17 mouse cellular contexts compared by ENCODE assay signal in genomic region chr13:3725803-3726202, GRCm38 (mm10).
A peak's percentile ranks its signal among the peaks of the same experiment; 100 is the strongest.
DNase-seq lines count a peak whose midpoint lies in the region; ATAC-seq lines count a peak whose summit lies in the region.
"Had no signal": no experiment of that assay in that cellular context is flagged by ENCODE, and none has a peak within 500 bp of the region (broad histone marks: within the 10 kb centered on the region; RNA-seq: fewer than 3 reads in every experiment).

No protein-coding gene starts in this region.

- intact Hi-C loops in heart, postnatal 10 days (cut with DNase I) = no loop called here

- no peak for ATAC-seq in heart, embryonic 15.5 days (replicated peaks; ENCODE audit: insufficient number of reproducible peaks, insufficient read depth, low FRiP score, low read depth)
- no peak for ATAC-seq in limb, embryonic 15.5 days (ENCODE audit: insufficient number of reproducible peaks, low FRiP score, low TSS enrichment, low read depth)
- ATAC-seq in liver, embryonic 11.5 days (replicated peaks; ENCODE audit: low FRiP score) = no peak
- ATAC-seq in forebrain, embryonic 13.5 days = no peak
- ATAC-seq: CD4-positive, CD25-positive, alpha-beta regulatory T cell, adult 4 months; intestine, postnatal 0 days; Patski had no signal

- H3K9ac ChIP-seq in heart, embryonic 15.5 days = no peak overlapping the region
- no peak overlapping the region for H3K9ac ChIP-seq in limb, embryonic 15.5 days
- H3K9ac ChIP-seq in liver, embryonic 11.5 days (ENCODE audit: low read depth, low read length) = no peak overlapping the region
- H3K9ac ChIP-seq in forebrain, embryonic 13.5 days = no peak overlapping the region
- H3K9ac ChIP-seq: hindbrain, embryonic 13.5 days; lung, embryonic 14.5 days; midbrain, embryonic 12.5 days had no signal

- WGBS in heart, embryonic 15.5 days = 74% methylated on average over 3 of the region's 3 CpGs
- WGBS in limb, embryonic 15.5 days = 72% methylated on average over 3 of the region's 3 CpGs
- WGBS in liver, embryonic 11.5 days = 67% methylated on average over 3 of the region's 3 CpGs
- WGBS in forebrain, embryonic 13.5 days = 76% methylated on average over 3 of the region's 3 CpGs

- H3K4me1 ChIP-seq in heart, embryonic 15.5 days (replicated peaks) = peaks cover 12% of the 10 kb centered on the region; the same call in 1 of the 2 replicates
- peaks cover 16% of the 10 kb centered on the region; the same call in 1 of the 2 replicates for H3K4me1 ChIP-seq in brown adipose tissue, adult 24 weeks (ENCODE audit: control insufficient read depth, insufficient read depth, insufficient read length, low read length)
- H3K4me1 ChIP-seq in limb, embryonic 15.5 days = peaks cover 36% of the 10 kb centered on the region
- no peaks in the 10 kb centered on the region for H3K4me1 ChIP-seq in liver, embryonic 11.5 days (replicated peaks; ENCODE audit: control insufficient read depth, insufficient read depth, low read length)
- peaks cover 11% of the 10 kb centered on the region for H3K4me1 ChIP-seq in forebrain, embryonic 13.5 days

- H3K9me3 ChIP-seq in heart, embryonic 15.5 days (replicated peaks) = no peaks in the 10 kb centered on the region
- no peaks in the 10 kb centered on the region for H3K9me3 ChIP-seq in limb, embryonic 15.5 days
- no peaks in the 10 kb centered on the region for H3K9me3 ChIP-seq in liver, embryonic 11.5 days (ENCODE audit: control insufficient read depth, low read length)
- no peaks in the 10 kb centered on the region for H3K9me3 ChIP-seq in forebrain, embryonic 13.5 days (replicated peaks)
- H3K9me3 ChIP-seq: hindbrain, embryonic 13.5 days; midbrain, embryonic 12.5 days had no signal

- H3K27me3 ChIP-seq in heart, embryonic 15.5 days = no peaks in the 10 kb centered on the region
- no peaks in the 10 kb centered on the region for H3K27me3 ChIP-seq in limb, embryonic 15.5 days
- no peaks in the 10 kb centered on the region for H3K27me3 ChIP-seq in liver, embryonic 11.5 days (replicated peaks; ENCODE audit: control insufficient read depth, insufficient read depth, low read length)
- H3K27me3 ChIP-seq in forebrain, embryonic 13.5 days = no peaks in the 10 kb centered on the region
- H3K27me3 ChIP-seq: hindbrain, embryonic 13.5 days; midbrain, embryonic 12.5 days; Patski had no signal

- no peak overlapping the region for H3K4me3 ChIP-seq in heart, embryonic 15.5 days
- H3K4me3 ChIP-seq in brown adipose tissue, adult 24 weeks (ENCODE audit: insufficient read depth, low read depth, low read length) = no peak overlapping the region
- no peak overlapping the region for H3K4me3 ChIP-seq in limb, embryonic 15.5 days
- H3K4me3 ChIP-seq in liver, embryonic 11.5 days (ENCODE audit: low read depth, low read length) = no peak overlapping the region
- H3K4me3 ChIP-seq in forebrain, embryonic 13.5 days = no peak overlapping the region
- H3K4me3 ChIP-seq: hindbrain, embryonic 13.5 days; midbrain, embryonic 12.5 days had no signal

- no peak overlapping the region for H3K4me2 ChIP-seq in heart, embryonic 15.5 days
- H3K4me2 ChIP-seq in limb, embryonic 15.5 days = no peak overlapping the region
- no peak overlapping the region for H3K4me2 ChIP-seq in liver, embryonic 11.5 days
- no peak overlapping the region for H3K4me2 ChIP-seq in forebrain, embryonic 13.5 days
- H3K4me2 ChIP-seq: hindbrain, embryonic 13.5 days; lung, embryonic 14.5 days; midbrain, embryonic 12.5 days had no signal

- 0 out of 2 replicates have a peak overlapping the region, but pooled peaks have one; percentile 22 for H3K27ac ChIP-seq in heart, embryonic 15.5 days
- peak overlapping the region; percentile 11 for H3K27ac ChIP-seq in brown adipose tissue, adult 24 weeks (replicated peaks; ENCODE audit: low read depth, low read length)
- H3K27ac ChIP-seq in limb, embryonic 15.5 days = peak overlapping the region; percentile 59; the same call in 1 of the 2 replicates
- H3K27ac ChIP-seq in liver, embryonic 11.5 days (ENCODE audit: low read depth, low read length) = no peak overlapping the region
- H3K27ac ChIP-seq in forebrain, embryonic 13.5 days = no peak overlapping the region
- H3K27ac ChIP-seq: hindbrain, embryonic 13.5 days; midbrain, embryonic 12.5 days had no signal

- no peak for DNase-seq in heart, postnatal 10 days
- peak; percentile 25 for DNase-seq in A20 (ENCODE audit: low read depth, low spot score)
- DNase-seq in liver, embryonic 11.5 days (ENCODE audit: low spot score) = no peak
- DNase-seq in frontal cortex, postnatal 10 days (ENCODE audit: low spot score in 2 of 2) = no peak
- DNase-seq: cerebellum, adult 18-20 months; kidney, postnatal 36 days; lung, embryonic 14.5 days; thymus, postnatal 36 days had no signal

- H3K36me3 ChIP-seq in heart, embryonic 15.5 days = no peaks in the 10 kb centered on the region
- H3K36me3 ChIP-seq in limb, embryonic 15.5 days = no peaks in the 10 kb centered on the region
- no peaks in the 10 kb centered on the region for H3K36me3 ChIP-seq in liver, embryonic 11.5 days (ENCODE audit: control insufficient read depth, insufficient read depth, low read length)
- no peaks in the 10 kb centered on the region for H3K36me3 ChIP-seq in forebrain, embryonic 13.5 days (ENCODE audit: poor library complexity, severe bottlenecking)
- H3K36me3 ChIP-seq: hindbrain, embryonic 13.5 days; midbrain, embryonic 12.5 days had no signal

Comparison
In these comparisons a context has a peak if more than half of its experiments do, and no peak if none do; other contexts are left out.
1. H3K27ac ChIP-seq: peak in heart, embryonic 15.5 days (single experiment), brown adipose tissue, adult 24 weeks (single experiment) and limb, embryonic 15.5 days (single experiment); none in liver, embryonic 11.5 days (single experiment) and forebrain, embryonic 13.5 days (single experiment).